Mouse (Mus musculus): ENCODE results near the gene Med24.
"Not testable (repeated sequence)": the region's sequence is repeated elsewhere in the genome, so short reads cannot be mapped to it uniquely, and the experiment has no call there.

The Med24 gene

DNA sequence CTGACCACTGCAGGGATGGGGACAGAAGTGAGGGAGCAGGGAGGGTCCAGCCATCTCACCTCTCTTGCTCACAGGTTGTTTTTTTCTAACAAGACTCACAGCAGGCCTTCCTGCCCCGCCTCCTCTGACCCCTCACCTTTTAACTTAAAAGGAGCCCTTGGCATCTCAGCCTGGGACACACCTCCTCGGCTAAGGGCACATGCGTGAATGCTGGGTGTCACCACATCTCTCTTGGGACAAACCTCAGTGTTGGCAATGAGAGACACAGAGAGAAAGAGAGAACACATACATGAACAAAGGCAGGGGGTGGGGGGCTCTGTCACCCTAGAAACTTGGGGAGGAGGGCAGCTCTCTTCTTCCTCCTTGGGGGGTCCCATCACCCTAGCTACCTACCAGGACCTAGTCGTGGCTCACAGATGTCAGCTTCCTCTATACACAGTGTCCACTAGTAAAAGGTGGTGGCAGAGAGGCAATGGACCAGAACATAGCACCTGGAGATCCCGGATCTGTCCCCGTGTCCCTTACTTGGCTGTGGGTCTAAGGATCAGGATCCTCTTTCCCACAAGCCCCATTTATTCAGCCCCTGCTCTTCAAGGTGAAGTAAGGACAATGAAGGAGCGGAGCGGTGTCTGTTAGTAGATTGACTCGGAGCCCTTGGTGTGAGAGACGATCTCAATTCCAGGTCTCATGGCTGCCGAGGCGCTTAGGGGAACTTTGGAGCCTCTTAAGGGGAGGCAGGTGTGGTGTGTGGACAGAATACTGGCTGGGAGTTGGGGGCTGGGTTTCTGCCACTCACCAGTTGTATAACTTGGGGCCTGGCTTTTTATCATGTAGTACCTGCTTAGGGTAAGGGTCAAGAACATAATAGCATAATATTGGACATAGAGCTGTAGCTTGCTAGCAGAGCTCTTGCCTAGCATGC lies 17.0 kb upstream of the Med24 start:
- no peak for DNase-seq (ENCODE audit: low spot score)

DNA sequence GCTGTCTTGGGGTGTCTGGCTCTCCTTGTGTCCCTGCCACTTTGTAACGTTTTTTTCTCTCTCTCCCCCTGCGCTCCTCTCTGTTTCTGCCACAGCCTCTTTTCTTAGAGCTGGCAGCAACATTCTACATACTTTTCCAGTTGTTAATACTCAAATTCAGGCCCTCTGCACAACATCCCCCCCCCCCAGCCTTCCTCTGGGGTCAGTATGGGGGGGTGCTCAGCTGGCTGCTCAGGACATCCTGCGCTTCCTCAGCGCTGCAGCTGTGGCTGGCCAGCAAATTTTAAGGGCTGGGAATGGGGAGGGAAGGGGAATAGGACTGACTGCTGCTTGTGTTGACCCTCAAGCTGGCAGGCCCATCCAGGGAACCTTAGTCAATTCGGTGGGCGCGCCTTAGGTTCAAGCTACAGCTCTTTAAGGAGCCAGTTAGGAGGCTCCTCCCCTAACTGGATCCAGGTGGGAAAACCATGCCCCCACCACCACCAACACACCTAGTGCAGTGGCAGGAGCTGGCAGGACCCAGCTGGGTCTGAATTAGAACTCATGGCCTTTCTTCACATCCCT lies 15.3 kb upstream of the Med24 start:
- no peak for DNase-seq (ENCODE audit: low spot score)

DNA sequence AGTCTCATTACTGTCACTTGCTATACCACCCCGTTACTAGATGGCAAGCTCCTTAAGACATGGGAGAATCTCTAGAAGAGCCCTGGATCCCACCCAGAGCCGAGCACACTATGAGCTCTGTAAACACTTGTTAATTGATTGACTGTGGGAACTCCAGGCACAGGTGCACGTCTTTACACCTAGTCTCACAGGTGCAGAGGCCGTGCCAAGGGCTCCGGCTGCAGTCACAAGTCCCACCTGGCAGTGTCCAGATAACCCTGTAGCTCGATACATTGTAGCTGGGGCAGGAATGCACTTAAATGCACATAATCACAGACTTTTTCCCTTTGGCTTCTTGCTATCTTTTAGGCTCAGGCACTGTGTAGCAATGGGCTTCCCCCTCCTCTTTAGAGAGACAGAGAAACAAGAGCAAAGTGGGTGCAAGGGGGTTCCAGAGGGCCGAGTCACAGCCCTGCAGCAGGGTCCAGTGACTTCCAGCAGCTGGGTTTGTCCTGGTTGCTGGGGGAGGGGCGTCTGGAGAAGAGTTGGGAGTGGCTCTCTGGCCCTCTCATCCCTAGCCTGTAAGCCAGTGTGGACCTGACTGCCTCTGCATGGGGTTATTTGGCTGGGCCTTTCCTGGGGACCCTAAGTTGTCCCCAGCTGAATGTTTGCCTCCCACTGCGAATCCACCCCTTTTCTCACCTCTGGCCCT lies 14.6 kb upstream of the Med24 start:
- DNase-seq (ENCODE audit: low spot score) = no peak

DNA sequence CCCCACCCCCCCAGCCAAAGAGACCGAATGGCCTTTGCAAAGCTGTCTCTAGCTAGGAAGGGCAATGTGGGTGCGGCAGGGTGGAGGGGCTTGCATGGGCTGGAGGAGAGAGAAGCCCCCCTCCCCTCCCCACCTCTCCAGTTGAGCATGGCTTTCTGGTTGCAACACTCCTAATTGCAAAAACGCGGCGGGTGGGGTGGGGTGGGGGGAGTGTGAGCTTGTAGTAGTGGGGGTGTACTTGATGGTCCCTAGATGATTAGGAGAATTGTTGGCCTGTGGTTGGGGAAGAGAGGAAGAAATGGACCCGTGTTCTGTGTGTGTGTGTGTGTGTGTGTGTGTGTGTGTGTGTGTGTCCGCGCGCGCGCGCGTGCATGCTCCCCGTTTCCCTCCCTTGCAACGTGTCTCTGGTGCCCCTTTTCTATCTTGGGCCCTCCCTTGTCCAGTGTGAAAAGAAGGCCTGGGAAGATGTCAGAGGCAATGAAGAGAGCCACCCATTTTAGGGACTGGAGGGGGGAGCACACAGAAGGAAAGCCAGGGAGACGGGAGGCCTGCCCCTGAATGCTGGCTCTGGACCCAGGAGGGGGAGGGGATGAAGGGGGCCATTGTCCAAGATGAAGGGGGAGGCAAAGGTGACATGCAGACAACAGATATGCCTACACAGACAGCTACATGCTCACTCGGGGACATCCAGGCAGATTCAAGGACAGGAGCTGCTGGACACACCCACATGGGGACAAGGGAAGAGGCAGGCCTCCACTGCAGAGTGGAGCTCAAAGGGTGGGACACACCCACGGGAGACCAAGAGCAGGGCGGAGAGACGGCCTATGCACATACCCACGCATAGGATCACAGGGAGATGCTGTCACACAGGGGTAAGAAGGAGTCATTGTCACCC lies 13.4 kb upstream of the Med24 start:
- DNase-seq (ENCODE audit: low spot score) = no peak

DNA sequence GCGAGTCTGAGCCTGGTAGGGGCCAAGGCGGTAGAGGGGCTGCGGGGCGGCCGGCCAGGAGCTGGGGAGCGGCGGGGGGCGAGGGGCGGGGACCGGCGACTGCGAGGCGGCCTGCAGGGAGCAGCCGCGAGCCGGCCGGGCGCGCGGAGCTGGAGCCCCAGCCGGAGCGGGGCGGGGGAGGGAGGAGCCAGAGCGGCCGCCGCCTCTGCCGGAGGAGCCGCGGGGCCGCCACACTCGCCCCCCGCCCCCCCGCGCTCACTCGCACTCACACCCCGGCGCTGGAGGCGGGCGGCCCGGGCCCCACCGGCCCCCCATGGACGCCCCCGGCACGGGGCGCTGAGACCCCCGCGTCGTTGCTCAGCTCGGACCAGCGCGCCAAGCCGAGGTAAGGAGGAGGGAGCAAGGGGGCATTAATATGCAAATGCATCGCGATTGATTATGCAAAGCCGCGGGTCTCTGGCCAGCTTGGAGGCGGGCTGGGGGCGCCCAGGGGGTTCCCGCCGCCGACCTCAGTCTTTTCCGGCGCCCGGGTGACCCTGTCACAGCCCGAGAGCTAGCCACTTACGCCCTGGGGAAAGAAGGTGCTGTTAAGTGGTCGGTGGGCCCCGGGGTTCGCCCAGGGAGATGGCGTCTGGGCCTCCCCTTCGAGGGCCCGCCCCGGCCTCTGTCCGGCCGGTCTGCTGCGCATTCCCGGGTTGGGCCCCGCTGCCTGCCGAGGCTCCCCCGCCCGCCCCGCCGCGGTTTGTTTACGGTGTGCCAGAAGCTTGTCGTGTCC lies 12.6 kb upstream of the Med24 start:
- peak; percentile 63 for DNase-seq (ENCODE audit: low spot score)

DNA sequence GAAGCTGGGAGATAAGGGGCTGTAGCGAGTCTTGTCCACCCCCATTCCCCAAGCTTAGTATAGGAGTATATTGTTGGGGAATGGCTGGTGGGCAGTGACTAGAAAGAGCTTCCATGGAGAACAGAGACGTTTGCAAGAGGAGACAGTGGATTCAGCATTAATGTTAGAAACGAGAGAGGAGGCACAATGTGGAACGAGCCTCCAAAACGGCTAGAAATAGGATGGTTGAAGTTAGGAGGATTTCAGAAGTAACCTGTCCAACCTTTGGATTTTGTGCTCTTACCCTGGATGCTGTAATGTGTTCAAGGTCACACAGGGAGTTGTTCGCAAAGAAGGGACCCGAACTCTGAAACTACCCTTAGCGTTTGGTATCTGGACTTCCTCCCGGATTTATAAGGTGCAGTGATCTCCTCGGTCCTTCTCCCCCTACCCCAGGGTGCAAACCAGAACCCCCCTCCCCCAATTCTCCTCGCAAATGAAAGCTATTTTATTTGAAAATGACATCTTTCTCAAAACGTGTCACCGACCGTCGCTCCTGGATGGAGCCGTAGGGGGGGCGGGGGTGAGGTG lies 11.9 kb upstream of the Med24 start:
- DNase-seq (ENCODE audit: low spot score) = no peak

DNA sequence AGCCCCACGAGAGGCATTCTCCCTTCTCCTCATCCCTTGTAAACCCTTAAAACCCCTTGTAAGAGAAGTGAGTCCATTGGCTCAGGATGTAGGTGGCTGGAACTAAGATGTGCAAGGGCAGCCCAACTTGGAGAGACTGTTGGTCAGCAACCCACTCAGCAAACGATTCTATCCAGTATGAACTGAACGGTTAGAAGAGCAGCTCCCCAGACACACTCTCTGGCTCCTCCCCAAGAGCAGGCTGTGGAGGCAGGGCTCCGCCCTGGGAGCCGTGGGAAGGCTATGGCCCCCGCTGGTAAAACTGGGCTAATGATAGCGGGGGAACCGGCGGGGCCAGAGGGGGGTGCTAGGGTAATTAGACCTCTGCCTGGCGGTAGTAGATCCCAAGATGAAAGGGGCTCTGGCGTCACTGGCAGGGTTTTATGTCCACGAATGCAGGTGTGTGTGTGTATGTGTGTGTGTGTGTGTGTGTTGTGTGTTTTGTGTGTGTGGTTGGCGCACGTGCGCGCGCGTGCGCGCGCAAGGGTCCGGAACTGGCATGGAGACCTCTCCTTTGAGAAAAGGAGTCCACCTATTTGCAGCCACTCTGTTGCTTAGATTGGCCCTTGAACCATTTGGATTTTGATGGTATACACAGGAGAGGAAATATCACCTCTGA lies 11.3 kb upstream of the Med24 start, which contains the start of gene Thra:
Gene Thra (plus strand): TSS at position 246 of the 658 bp plus-strand sequence.
- DNase-seq (ENCODE audit: low spot score) = peak; percentile 36

DNA sequence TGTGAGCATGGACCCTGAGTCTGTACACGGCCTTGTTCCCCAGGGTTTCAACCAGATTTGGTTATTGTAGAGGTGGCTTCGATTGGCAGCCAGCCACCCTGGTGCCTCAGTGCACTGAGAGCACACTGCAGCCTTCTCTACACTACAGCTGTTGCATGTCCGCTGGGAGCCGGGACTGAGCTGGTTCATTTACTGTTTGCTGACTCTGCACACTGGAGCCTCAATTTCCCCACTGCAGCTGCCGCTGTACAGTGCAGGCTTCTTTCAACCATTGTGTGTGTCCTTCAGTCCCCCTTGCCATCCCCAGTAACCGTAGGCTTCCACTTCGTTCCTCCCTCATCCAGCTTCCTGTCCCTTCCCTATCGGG lies 10.8 kb upstream of the Med24 start:
- no peak for DNase-seq (ENCODE audit: low spot score)

DNA sequence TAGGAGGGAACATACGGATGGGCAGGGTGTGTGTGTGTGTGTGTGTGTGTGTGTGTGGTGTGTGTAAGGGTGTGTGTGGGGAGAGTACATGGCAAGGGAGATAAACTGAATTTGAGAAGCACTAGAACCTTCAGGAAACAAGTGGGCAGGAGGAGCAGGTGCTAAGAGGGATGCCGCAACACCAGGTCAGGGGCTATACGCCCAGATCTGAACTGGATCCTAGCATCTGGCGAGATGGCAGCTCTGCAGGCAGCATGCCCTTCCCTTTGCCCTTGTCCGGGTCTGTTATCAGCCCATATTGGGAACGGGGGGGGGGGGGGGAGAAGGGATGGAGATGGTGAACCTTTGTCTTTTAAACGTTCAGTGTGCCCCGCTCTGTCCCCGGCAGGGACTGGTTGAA lies 9.7 kb upstream of the Med24 start:
- DNase-seq (ENCODE audit: low spot score) = no peak

DNA sequence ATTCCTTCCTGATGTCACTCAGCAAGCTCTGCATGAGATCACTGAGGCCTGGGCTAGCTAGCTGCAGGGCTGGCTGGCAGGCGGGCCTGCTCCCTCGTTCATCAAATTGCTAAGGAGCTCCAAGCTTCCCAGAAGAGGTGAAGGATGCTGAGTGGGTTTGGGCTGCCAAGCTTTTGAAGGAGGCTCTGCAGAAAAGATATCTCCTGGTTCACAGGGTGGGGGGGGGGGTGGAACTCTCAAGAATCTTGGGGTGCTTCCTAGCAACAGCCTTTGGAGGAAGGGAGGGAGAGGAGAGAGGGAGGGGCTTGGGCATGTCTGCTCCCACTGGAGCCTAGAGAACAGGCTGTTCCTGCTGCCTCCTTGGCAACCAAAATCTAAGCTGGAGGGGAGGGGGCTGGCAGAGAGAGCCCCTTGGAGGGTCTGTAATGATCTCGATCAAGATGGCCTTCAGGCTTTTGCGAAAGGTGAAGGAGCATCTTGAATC lies 9.2 kb upstream of the Med24 start:
- DNase-seq (ENCODE audit: low spot score) = no peak

DNA sequence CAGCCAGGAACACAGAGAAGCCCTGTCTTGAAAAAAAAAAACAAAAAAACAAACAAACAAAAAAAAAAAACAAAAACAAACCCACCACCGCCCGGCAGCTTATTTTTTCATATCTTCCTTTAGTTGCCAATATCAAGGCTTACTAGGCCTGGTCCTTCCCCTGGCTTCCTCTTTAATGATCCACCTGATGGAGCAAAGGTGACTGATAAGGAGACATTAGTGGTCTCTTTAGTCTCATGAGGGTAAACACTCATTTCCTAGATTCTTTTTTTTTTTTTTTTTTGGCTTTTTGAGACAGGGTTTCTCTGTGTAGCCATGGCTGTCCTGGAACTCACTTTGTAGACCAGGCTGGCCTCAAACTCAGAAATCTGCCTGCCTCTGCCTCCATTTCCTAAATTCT lies 8.0 kb upstream of the Med24 start:
- DNase-seq (ENCODE audit: low spot score) = not testable (repeated sequence)

DNA sequence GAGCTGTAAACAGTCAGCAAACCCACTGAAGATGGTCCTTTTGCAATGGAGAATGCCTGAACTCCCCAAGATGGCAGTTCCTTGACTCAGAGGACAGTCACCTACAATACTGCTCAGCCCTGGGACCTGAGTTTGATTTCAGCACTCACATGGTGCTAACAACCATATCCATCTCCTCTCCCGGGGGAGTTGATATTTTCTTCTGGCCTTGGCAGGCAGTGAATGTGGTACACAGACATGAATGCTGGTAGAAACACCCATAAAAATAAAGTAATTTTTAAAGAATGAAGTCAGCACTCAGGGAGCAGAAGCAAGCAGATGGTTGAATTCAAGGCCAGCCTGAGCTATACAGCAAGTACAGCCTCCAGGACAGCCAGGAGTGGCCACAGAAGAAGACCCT lies 6.9 kb upstream of the Med24 start:
- no peak for DNase-seq (ENCODE audit: low spot score)

DNA sequence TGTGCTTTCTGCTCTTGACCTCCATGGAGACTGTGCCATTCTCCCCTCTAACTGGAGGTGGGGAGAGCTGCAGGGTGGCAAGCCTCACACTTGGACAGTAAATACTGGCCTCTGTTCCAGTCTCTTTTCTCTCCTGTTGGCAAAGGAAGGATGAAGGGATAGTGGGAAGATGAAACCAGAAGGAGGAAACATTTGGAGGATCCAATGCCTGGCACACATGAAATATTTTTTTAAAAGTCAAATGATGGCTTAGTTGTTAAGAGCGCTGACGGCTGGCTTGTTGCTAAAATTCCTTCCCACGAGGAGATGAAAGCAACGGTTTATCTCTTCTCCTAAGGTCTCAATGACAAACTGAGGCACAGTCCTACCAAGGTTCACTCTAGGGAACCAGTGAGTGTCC lies 5.9 kb upstream of the Med24 start:
- no peak for DNase-seq (ENCODE audit: low spot score)

DNA sequence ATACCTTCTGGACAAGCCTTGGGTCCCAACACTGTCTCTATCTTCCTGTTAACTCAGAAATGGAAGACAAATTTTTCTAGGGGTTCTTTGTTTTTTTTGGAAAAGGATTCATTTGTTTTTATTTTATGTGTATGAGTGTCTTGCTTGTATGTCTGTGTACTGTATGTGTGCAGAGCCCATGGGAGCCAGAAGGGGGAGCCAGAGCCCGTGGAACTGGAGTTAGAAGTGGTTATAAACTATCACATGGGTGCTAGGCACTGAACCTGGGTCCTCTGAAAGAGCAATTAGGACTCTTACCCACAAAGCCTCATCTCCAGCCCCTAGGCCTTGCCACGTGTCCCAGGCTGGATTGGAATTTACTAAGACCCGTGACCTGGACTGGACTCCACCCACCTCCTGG lies 4.8 kb upstream of the Med24 start:
- no peak for DNase-seq (ENCODE audit: low spot score)

DNA sequence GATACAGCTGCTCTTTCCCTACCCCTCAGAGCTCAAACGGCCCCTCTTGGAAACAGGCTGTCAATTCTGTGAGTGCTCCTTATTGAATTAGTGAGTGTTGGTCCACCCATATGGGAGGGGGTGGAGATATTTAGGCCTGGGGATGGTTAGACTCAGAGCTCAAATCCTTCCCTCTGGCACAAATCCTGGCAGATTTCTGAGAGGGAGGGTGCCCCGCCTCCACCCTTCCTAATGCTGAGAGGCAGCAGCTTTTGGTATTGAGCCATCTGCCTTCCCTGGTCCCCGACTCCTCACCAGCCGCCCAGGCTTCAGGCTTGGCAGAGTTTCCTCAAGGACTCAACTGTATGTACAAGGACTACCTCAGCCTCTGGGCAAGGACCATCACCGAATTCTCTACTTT lies 1.9 kb upstream of the Med24 start:
- DNase-seq (ENCODE audit: low spot score) = no peak

DNA sequence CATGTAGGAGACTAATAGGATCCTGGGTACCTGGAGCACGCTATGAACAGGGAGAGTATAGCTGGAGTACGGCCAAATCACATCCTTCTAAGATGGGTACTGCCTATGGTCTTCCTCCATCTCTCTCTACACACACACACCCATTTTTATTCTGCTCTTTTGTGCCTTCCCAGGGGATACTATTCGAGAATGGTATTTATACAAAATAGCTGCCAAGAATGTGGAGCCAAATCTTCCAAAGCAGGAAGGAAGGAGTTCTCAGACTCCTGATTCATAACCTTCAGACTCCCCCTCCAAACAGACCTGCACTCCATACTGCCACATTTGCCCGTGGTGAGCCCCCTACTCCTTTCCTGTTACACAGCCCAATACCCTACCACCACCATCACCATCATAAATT lies 1.5 kb upstream of the Med24 start:
- no peak for DNase-seq (ENCODE audit: low spot score)

DNA sequence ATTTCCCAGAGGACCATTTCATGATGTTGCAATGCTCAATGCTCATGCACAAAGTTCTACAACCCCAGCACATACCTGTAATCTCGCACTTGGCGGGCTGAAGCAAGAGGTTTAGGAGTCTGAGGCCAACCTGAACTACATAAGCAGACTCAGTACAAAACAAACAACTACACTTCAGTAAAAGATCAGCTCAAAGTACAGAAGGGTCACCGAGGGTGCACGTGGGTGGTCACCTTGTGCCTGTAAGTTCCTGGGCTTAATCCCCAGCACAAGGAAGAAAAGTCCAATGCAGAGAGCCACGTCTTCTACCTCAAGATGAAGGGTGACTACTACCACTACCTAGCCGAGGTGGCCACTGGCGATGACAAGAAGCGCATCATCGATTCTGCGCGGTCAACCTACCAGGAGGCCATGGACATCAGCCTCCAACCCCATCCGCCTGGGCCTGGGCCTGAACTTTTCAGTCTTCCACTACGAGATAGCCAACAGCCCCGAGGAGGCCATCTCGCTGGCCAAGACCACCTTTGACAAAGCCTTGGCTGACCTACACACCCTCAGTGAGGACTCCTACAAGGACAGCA lies 3.2 kb downstream of the Med24 start:
- no peak for DNase-seq (ENCODE audit: low spot score)

DNA sequence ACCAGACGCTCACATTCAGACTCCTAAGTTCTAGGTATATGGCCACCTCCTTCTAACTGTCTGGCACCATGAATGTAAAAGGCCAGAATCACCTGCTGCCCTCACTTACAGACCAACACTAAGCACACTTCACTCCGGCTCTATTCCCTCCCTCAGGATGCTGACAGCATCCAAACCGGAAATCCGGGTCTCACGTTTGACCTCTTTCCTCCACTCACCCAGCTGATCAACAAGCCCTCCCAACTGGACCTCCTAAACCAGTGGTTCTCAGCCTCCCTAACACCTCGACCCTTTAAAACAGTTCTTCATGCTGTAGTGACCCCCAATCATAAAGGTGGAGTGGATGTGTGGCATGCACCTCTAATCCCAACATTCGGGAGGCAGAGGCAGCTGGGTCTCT lies 6.1 kb downstream of the Med24 start:
- no peak for DNase-seq (ENCODE audit: low spot score)

DNA sequence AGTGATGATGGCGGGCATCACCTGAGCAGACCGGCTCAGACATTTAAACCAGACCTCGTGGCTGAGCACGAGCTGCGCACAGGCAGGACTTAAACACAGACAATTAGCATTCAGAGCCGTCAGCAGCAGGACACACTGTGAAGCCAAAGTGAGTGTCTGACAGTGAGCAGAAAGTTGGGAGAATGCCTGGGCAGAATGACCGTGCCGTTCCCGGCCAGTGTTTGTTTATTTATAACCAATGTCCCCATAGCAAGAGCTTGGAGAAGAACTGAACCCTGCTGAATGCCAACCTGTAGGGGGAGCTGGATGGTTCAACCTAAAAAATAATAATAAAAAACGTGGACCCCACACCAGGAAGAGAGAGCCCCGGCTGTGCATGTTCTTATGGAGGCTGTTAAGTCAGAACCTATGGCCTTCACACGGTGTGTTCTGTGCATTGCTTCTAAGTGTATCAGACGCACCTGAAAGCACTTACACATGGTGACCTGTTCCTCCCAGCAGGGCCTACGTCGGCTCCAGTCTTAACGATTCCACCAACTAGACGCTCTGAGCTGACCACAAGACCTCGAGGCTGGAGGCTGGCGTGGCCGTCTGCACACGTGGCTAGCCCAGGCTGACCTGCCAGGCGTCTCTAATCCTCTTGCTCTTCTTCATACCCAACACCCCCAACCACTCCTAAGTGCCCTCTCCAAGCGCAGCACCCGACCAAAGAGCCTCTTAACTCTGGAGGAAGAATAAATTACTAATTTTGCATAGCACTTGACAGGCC lies 7.6 kb downstream of the Med24 start:
- no peak for DNase-seq (ENCODE audit: low spot score)
